Mouse (Mus musculus) urinary bladder, postnatal 4 days (tissue): ENCODE results near the gene Neurl1a.

Source experiments
- DNase-seq, 2 experiments: peaks; one replicate each; pipeline ENCODE4 v3.0.0; 2021 to 2022; ENCODE audit warnings: low spot score in 2 of 2

Neurl1a gene

GRCm38 (mm10) chr19:47282688-47283215, 104.1 kb downstream of the Neurl1a start:
- DNase-seq: no peak

DNA sequence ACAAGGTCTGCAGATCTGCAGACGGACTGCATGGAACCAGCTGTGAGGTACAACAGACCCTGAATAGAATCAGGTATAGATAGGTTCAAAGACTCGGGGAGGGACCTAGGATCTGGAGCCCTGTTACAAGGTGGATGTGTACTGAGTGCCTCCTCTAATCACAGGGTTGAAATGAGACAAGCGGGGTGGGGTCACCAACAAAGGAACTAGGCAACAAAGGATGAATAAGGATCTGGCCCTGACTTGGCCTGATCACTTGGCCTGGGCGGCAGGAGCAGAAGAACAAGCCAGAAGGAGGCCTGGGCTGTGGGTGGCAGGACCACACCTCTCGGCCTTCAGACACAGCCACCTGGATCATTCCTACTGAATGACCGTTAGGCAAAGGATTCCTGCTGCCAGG, 107.0 kb downstream of the Neurl1a start:
- no peak for DNase-seq

GRCm38 (mm10) chr19:47286886-47287450, 108.3 kb downstream of the Neurl1a start:
- DNase-seq: no peak

DNA sequence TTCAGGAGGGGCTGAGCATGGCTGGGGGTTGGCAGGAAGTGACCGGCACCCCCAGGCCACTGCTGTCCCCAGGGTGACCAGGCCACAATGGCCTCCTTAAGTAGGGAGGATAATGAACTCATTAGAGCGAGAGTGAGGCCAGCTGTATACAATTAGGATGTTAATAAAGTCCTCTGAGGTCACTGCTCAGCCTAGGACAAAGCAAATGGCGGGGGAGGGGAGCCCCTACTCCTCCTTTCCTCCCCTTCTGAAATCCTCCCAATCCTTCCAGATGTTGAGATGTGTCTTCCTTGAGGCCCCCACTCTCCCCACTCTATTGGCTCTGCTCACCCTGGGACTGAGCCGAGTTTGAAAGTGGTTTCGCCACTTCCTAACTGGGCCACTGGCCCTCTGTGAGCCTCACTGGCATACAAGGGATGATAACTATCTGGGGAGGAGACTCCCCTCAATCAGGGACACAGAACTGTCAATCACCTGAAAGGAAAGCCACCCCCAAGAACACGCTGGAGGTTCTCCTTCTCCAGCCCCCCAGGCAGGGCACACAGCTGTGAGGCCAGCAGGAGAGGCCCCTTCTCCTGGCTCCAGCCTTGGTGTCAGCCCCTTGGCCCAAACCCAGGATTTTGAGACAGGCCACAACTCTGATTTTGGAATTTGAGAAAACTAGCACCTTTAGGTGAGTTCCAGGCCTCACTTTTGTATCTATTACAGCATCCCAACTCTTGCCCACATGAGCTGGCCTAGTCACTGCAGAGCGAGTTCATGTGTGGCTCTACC, 112.9 kb downstream of the Neurl1a start:
- DNase-seq: no peak

DNA sequence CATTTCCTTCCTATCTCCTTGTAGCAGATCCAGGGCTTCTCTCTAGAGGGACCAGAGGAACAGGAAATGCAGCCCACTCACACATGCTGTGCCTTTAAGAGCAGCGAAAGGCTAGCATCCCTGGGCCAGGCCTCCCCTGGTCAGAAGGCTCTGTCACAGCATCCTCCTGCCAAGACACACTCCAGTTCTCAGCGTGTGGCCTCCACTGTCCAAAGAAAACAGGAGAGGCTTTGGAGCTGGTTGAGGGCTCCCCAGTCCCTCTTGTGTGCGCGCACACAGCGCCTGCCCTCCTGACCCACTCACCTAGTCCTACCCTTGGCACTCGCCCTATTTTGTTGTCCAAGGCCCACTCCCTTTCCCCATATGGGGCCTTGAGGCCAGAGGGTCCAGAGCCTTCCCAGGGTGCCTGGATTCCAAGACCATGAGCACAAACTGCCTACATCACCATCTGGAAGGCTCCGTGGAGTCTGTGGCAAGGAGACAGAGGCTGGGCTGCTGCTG, 113.9 kb downstream of the Neurl1a start:
- DNase-seq: peak in 1 of 2 experiments; percentile 51

- DNase-seq: no peak
Observed at GRCm38 (mm10) chr19:47298100-47298499, 119.5 kb downstream of the Neurl1a start.

- DNase-seq: no peak
Observed at GRCm38 (mm10) chr19:47301303-47302190, 122.9 kb downstream of the Neurl1a start.

DNA sequence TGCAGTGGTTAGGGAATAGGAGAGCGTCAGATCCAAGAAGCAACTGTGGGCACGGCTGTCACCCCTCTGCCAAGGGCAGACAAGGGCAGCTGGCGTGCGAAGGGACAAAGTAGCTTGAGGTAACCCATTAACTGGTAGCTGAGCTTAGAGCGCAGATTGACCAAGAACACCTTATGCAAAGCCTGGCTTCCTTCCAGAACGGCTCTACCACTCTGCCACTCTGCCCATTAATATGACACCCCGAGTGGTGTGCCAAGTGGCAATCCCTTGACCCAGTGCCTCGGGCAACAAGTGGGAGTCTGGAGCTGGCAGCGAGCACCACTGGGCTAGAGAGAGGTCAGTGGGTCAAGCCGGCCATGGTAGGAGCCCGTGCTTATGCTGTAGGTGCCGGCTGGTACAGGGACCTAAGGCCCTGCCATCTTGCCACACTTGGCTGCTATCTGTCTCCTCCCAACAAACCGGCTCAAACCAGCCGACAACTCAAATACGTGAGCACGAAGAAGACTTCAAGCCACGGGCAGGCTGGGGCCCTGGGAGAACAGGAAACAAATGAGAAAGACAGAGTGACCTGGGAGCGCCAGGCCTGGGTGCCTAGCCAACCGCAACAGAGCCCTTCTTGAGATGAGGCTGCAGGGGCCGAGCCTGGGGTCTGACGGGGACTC, 123.7 kb downstream of the Neurl1a start:
- DNase-seq: no peak

DNA sequence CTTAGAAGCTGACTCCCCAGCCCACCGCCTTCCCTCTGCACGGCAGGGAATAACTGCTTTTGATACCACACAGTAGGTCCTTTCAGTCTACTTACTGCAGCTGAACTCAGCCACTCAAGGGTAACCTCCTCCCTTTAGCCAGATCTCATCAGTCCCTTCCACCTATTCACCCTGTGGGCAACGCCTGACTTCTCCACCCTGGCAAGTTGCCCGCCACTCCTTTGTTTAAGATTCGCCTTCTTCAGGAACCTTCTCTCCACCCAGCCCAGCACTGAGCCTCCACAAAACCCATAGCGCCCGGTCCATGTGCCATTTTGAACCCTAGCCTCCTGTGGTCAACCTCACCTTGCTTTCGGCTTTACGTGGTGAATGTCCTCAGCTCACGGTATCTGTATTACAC, 124.5 kb downstream of the Neurl1a start:
- no peak for DNase-seq

GRCm38 (mm10) chr19:47304170-47304745, 125.6 kb downstream of the Neurl1a start:
- no peak for DNase-seq

GRCm38 (mm10) chr19:47305401-47305800, 126.8 kb downstream of the Neurl1a start:
- no peak for DNase-seq

DNA sequence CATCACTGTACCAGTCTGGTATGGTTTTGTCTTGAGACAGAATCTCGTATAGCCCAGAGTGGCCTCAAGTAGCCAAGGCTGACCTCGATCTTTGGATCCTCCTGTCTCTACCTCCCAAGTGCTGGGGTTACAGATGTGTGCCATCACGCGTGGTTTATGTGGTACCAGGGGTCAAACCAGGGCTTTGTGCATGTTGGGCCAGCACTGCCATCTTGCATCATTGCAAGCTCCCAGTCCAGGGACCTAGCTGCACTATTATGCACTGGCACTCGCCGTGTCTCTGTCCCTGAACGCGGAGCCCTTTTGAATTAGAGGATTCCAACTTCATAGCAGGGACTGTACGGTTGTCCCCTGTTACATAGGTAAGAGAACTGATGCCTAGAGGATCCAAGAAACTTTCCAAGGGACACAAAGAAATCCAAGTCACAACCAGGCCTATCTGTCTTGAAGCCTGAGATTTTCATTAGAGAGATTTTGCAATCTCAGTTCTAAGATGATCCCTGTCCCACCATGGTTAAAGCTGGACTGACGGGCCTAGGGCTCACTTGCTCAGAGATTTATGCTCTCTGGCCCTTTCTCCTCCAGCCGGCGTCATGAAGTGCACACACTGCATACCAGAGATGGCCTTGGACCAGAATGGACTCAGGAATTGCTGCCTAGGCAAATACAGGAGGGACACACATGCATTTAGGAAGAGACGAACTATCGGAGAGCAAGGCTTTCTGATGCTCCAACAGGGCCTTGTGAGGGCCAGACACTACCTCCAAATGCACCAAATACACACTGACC, 127.7 kb downstream of the Neurl1a start:
- DNase-seq: no peak

DNA sequence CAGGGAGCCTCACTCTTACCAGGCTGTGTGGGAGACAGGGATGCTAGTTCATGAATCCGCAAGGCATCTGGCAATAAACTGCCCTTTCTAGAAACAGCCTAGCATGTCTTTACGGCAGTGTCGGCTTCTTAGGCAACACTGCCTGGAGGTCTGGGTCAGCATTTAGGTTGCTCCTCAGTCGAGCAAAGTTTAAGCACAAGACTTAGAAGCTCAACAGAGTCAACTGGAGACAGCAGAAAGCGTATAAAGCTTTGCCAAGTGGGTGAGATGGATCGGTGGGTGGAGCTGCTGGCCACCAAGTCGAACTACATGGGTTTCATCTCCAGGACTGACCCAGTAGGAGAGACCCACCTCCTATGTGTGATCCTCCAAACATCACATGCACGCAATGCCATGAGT, 128.3 kb downstream of the Neurl1a start:
- DNase-seq: no peak
